Mouse (Mus musculus) spleen, adult 12 weeks (tissue): ENCODE measurements at regions not wholly inside any gene's neighbourhood (a gene's known extent, or its start where the extent isn't known, plus 50 kb on each side); places are given as distances from the start of the nearest gene placed in this dataset.

ENCODE experiments used
- DNase-seq: peaks from one replicate; pipeline ENCODE4 v3.0.0; 2022; ENCODE audit warnings: low spot score

GRCm38 (mm10) chr5:118494649-118495477 is 65.6 kb upstream of the Med13l start:
- DNase-seq: no peak

- DNase-seq: no peak
These were observed 65.1 kb upstream of the Med13l start for GRCm38 (mm10) chr5:118495478-118495760.

GRCm38 (mm10) chr5:118501624-118502023 is 58.9 kb upstream of the Med13l start:
- DNase-seq: no peak

GRCm38 (mm10) chr5:118502991-118503390 is 57.5 kb upstream of the Med13l start:
- DNase-seq: no peak

- no peak for DNase-seq
These were observed 56.3 kb upstream of the Med13l start for GRCm38 (mm10) chr5:118504170-118504569.

GRCm38 (mm10) chr5:118504926-118505325 is 55.6 kb upstream of the Med13l start:
- no peak for DNase-seq

- no peak for DNase-seq
These were observed 50.6 kb upstream of the Med13l start for GRCm38 (mm10) chr5:118509871-118510270.
